Comparison of ENCODE assay signal across 8 mouse cellular contexts in the genomic region with DNA sequence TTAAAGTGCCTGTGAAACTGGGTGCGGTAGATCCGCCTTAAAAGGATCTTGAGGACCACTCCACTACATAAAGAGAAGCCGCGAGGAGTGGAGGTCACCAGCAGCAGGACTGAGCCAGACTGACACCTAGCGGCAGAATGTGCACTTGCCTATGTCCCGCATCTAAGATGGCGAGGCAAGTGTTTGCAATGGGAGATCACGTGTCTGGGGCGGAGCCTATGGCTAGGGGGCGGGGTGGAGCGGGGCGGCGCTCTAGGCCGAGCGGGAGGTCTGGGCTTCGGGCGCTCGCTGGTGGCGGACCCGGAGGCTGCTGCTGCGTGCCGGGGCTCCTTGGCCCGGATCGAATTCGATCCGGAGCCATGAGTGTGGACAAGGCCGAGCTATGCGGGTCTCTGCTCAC. TPM values are rescaled to one million over a fixed set of nuclear protein-coding genes. Genes with fewer than 3 reads are reported as not detected.
DNase-seq lines count a peak whose midpoint lies in the region; ATAC-seq lines count a peak whose summit lies in the region.

A gene (plus strand): TSS at position 255 of the 400 bp plus-strand sequence.

- no peaks in the 10 kb centered on the region for H3K9me3 ChIP-seq in hindbrain, embryonic 16.5 days (ENCODE audit: control insufficient read depth, low read length)

- 0% methylated on average over 26 of the region's 28 CpGs for WGBS in hindbrain, embryonic 16.5 days
- under 1% methylated on average over 28 of the region's 28 CpGs for WGBS in macrophage (ENCODE audit: missing documents)

- H3K4me3 ChIP-seq in hindbrain, embryonic 16.5 days (ENCODE audit: low read length): peak within 1 kb of the TSS; percentile 59
- peak within 1 kb of the TSS; percentile 42 for H3K4me3 ChIP-seq in macrophage (ENCODE audit: inconsistent target)

- peak within 1 kb of the TSS; percentile 93 for H3K4me2 ChIP-seq in hindbrain, embryonic 16.5 days (ENCODE audit: low read length)

- peak within 1 kb of the TSS; percentile 84 for H3K9ac ChIP-seq in hindbrain, embryonic 16.5 days (ENCODE audit: low read depth, low read length)

- H3K36me3 ChIP-seq in hindbrain, embryonic 16.5 days (ENCODE audit: control insufficient read depth, insufficient read depth, low read length): no peaks in the 10 kb centered on the region
- no peaks in the 10 kb centered on the region for H3K36me3 ChIP-seq in macrophage (ENCODE audit: inconsistent target)

- peaks cover 7% of the 10 kb centered on the region for H3K27me3 ChIP-seq in hindbrain, embryonic 16.5 days (replicated peaks; ENCODE audit: control insufficient read depth, insufficient read depth, low read length)

- peak within 1 kb of the TSS; percentile 82 for H3K27ac ChIP-seq in hindbrain, embryonic 16.5 days (ENCODE audit: low read depth, low read length)
- H3K27ac ChIP-seq in macrophage: peak within 1 kb of the TSS; percentile 55

- peak; percentile 97 for DNase-seq in T-cell, adult 2 months (ENCODE audit: low spot score)
- DNase-seq in cerebellum, postnatal 36 days: peak; percentile 95 to 98
- DNase-seq in gastrocnemius, adult 18-20 months (ENCODE audit: low spot score): peak; percentile 97
- DNase-seq in left cerebral cortex, adult 18-20 months (ENCODE audit: low spot score in 2 of 2): peak; percentile 96 to 97
- peak; percentile 96 for DNase-seq in right cerebral cortex, adult 18-20 months
- DNase-seq in urinary bladder, postnatal 10 days (ENCODE audit: low spot score): peak; percentile 91

- H3K79me2 ChIP-seq in macrophage (ENCODE audit: inconsistent target): no peaks in the 10 kb centered on the region

- ATAC-seq in hindbrain, embryonic 16.5 days: peak; percentile 89

- H3K4me1 ChIP-seq in hindbrain, embryonic 16.5 days (ENCODE audit: control insufficient read depth, insufficient read depth, low read depth, low read length): peaks cover 10% of the 10 kb centered on the region

RNA-seq across cellular contexts. Expression of the gene that starts here (rescaled TPM):
- total RNA-seq in gastrocnemius, adult 18-20 months (2021): 1 to 10 TPM; 2.1 to 2.7 TPM
- polyA plus RNA-seq in hindbrain, embryonic 16.5 days (2015; fragmentation: Nextera tagmentation; extraction: Ambion mirVana): 37.9 and 39.6 TPM in 2 replicates
- 1 to 10 TPM; 9.6 to 9.7 TPM for total RNA-seq in left cerebral cortex, adult 18-20 months (2021)
- 10 to 100 TPM; 31.8 to 96.7 (median 63.1) TPM for total RNA-seq in macrophage (2018; cell fraction: chromatin; rRNA removed)
- total RNA-seq in macrophage (2018; cell fraction: cytosol; rRNA removed): 10 to 100 TPM in 9 of 26 experiments, 1 to 10 TPM in 17; 6.0 to 14.1 (median 8.5) TPM
- total RNA-seq in macrophage (2018; cell fraction: nucleus; rRNA removed): 10 to 100 TPM in 25 of 26 experiments, 1 to 10 TPM in 1; 9.9 to 41.4 (median 24.7) TPM
- 4.9 to 10.9 TPM (median 6.1 TPM) in 3 replicates for polyA plus RNA-seq in macrophage (2018)

Comparison
In these comparisons a context has a peak if more than half of its experiments do, and no peak if none do; other contexts are left out.
1. Peak in every context shown above with its lines: DNase-seq, ATAC-seq, H3K4me3 ChIP-seq and H3K27ac ChIP-seq.